Mouse (Mus musculus): ENCODE data around the gene Cfl1.
"Not testable (repeated sequence)": the region's sequence is repeated elsewhere in the genome, so short reads cannot be mapped to it uniquely, and the experiment has no call there.

Cfl1 gene

GRCm38 (mm10) chr19:5488878-5489571 lies 1.2 kb upstream of the Cfl1 start:
- peak; percentile 96 for DNase-seq (ENCODE audit: low spot score)

- DNase-seq (ENCODE audit: low spot score) = not testable (repeated sequence)
Observed at GRCm38 (mm10) chr19:5489721-5490120, 534 bp upstream of the Cfl1 start.

GRCm38 (mm10) chr19:5490898-5491708 lies 848 bp downstream of the Cfl1 start:
- peak; percentile 87 for DNase-seq (ENCODE audit: low spot score)

GRCm38 (mm10) chr19:5492641-5493040 lies 2.4 kb downstream of the Cfl1 start:
- DNase-seq (ENCODE audit: low spot score) = no peak

GRCm38 (mm10) chr19:5493301-5493721 lies 3.1 kb downstream of the Cfl1 start:
- not testable (repeated sequence) for DNase-seq (ENCODE audit: low spot score)

- DNase-seq (ENCODE audit: low spot score) = no peak
Observed at GRCm38 (mm10) chr19:5494314-5494713, 4.1 kb downstream of the Cfl1 start.

GRCm38 (mm10) chr19:5495353-5496051 lies 5.2 kb downstream of the Cfl1 start:
- no peak for DNase-seq (ENCODE audit: low spot score)

- DNase-seq (ENCODE audit: low spot score) = no peak
Observed at GRCm38 (mm10) chr19:5496052-5496370, 5.8 kb downstream of the Cfl1 start.

- no peak for DNase-seq (ENCODE audit: low spot score)
Observed at GRCm38 (mm10) chr19:5500330-5500875, 10.1 kb downstream of the Cfl1 start.

- no peak for DNase-seq (ENCODE audit: low spot score)
Observed at GRCm38 (mm10) chr19:5503687-5504086, 13.4 kb downstream of the Cfl1 start, which contains the start of gene 1700020D05Rik. Gene 1700020D05Rik (minus strand): TSS chr19:5503787.

- DNase-seq (ENCODE audit: low spot score) = peak; percentile 93
Observed at GRCm38 (mm10) chr19:5510031-5511026, 20.1 kb downstream of the Cfl1 start, which contains the start of gene Snx32. Gene Snx32 (minus strand): TSS chr19:5510538.

- DNase-seq (ENCODE audit: low spot score) = no peak
Observed at GRCm38 (mm10) chr19:5511074-5511632, 20.9 kb downstream of the Cfl1 start.

- DNase-seq (ENCODE audit: low spot score) = no peak
Observed at GRCm38 (mm10) chr19:5512091-5513004, 22.1 kb downstream of the Cfl1 start.

- DNase-seq (ENCODE audit: low spot score) = no peak
Observed at GRCm38 (mm10) chr19:5513005-5513349, 22.7 kb downstream of the Cfl1 start.

GRCm38 (mm10) chr19:5515840-5516777 lies 25.9 kb downstream of the Cfl1 start:
- no peak for DNase-seq (ENCODE audit: low spot score)

GRCm38 (mm10) chr19:5516906-5517505 lies 26.8 kb downstream of the Cfl1 start:
- DNase-seq (ENCODE audit: low spot score) = no peak

- DNase-seq (ENCODE audit: low spot score) = no peak
Observed at GRCm38 (mm10) chr19:5518721-5519120, 28.5 kb downstream of the Cfl1 start.

- DNase-seq (ENCODE audit: low spot score) = no peak
Observed at GRCm38 (mm10) chr19:5525204-5525603, 34.9 kb downstream of the Cfl1 start.
